Mouse (Mus musculus): ENCODE measurements around the gene Atp11b. TPM values are rescaled to one million over a fixed set of nuclear protein-coding genes. Genes with fewer than 3 reads are reported as not detected.

Atp11b gene
- polyA plus RNA-seq, 1 experiment from 2014 or later, result 39.7 TPM

- no peaks in the 10 kb centered on the region for H3K27me3 ChIP-seq (ENCODE audit: control insufficient read depth, insufficient read depth, low read length)
- 97% methylated on average over 2 of the region's 2 CpGs for WGBS
- H3K4me1 ChIP-seq (ENCODE audit: control insufficient read depth, insufficient read depth, low read length), result no peaks in the 10 kb centered on the region
- no peak for ATAC-seq (ENCODE audit: low FRiP score, low TSS enrichment)
- peaks cover 9% of the 10 kb centered on the region; the same call in 1 of the 2 replicates for H3K36me3 ChIP-seq (ENCODE audit: control insufficient read depth, insufficient read depth, low read length)
- no peaks in the 10 kb centered on the region for H3K9me3 ChIP-seq (ENCODE audit: control insufficient read depth, low read length)
- H3K4me3 ChIP-seq (ENCODE audit: low read length), result no peak overlapping the region
- H3K9ac ChIP-seq (ENCODE audit: low read depth, low read length), result no peak overlapping the region
- no peak overlapping the region for H3K4me2 ChIP-seq (replicated peaks; ENCODE audit: low read depth, low read length)
- no peak overlapping the region for H3K27ac ChIP-seq (ENCODE audit: low read depth, low read length)
Measured at GRCm38 (mm10) chr3:35889531-35889930, 135.6 kb downstream of the Atp11b start.

- no peak for ATAC-seq (ENCODE audit: low FRiP score, low TSS enrichment)
- 90% methylated on average over 4 of the region's 4 CpGs for WGBS
- no peak overlapping the region for H3K4me3 ChIP-seq (ENCODE audit: low read length)
Measured at GRCm38 (mm10) chr3:35891123-35891522, 137.2 kb downstream of the Atp11b start.

GRCm38 (mm10) chr3:35893156-35893555 lies 139.2 kb downstream of the Atp11b start:
- H3K9ac ChIP-seq (ENCODE audit: low read depth, low read length), result no peak overlapping the region
- peaks cover 16% of the 10 kb centered on the region; the same call in 1 of the 2 replicates for H3K36me3 ChIP-seq (ENCODE audit: control insufficient read depth, insufficient read depth, low read length)
- WGBS, result 89% methylated on average over 5 of the region's 5 CpGs
- no peaks in the 10 kb centered on the region for H3K27me3 ChIP-seq (ENCODE audit: control insufficient read depth, insufficient read depth, low read length)
- no peak for ATAC-seq (ENCODE audit: low FRiP score, low TSS enrichment)
- no peaks in the 10 kb centered on the region for H3K4me1 ChIP-seq (ENCODE audit: control insufficient read depth, insufficient read depth, low read length)
- no peak overlapping the region for H3K27ac ChIP-seq (ENCODE audit: low read depth, low read length)
- no peak overlapping the region for H3K4me2 ChIP-seq (replicated peaks; ENCODE audit: low read depth, low read length)
- H3K9me3 ChIP-seq (ENCODE audit: control insufficient read depth, low read length), result no peaks in the 10 kb centered on the region
- no peak overlapping the region for H3K4me3 ChIP-seq (ENCODE audit: low read length)

More at GRCm38 (mm10) chr3:35891123-35891522, 137.2 kb downstream of the Atp11b start:
- Histone ChIP-seq H3K9me3 (ENCODE audit: control insufficient read depth, low read length) (no peaks in the 10 kb centered on the region), H3K36me3 (ENCODE audit: control insufficient read depth, insufficient read depth, low read length) (peaks cover 13% of the 10 kb centered on the region; the same call in 1 of the 2 replicates), H3K4me1 (ENCODE audit: control insufficient read depth, insufficient read depth, low read length) (no peaks in the 10 kb centered on the region), H3K27me3 (ENCODE audit: control insufficient read depth, insufficient read depth, low read length) (no peaks in the 10 kb centered on the region), H3K27ac (ENCODE audit: low read depth, low read length) (no peak overlapping the region), H3K9ac (ENCODE audit: low read depth, low read length) (no peak overlapping the region), H3K4me2 (replicated peaks; ENCODE audit: low read depth, low read length) (no peak overlapping the region)

DNA sequence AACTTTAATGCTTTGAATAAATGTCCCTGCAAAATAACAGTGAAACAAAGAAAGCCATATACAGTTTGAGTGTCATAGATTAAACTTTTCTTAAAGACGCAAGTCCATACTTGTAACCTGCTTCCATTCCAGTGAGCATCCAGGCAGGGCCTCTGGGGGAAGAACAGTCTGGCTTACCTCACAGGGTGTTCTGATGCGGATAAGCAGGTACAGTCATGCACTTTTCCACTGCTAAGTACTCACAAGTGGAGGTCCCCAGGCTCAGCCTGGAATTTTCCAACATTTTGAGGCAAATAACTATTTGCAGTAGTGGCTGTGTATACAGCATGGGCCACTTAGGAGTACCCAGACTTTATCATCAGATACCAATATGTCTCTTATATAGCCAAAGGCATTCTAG lies 144.0 kb downstream of the Atp11b start:
- Histone ChIP-seq H3K4me2 (replicated peaks; ENCODE audit: low read depth, low read length) (no peak overlapping the region), H3K36me3 (ENCODE audit: control insufficient read depth, insufficient read depth, low read length) (peaks cover 19% of the 10 kb centered on the region; the same call in 1 of the 2 replicates), H3K4me1 (ENCODE audit: control insufficient read depth, insufficient read depth, low read length) (no peaks in the 10 kb centered on the region), H3K27me3 (ENCODE audit: control insufficient read depth, insufficient read depth, low read length) (no peaks in the 10 kb centered on the region), H3K4me3 (ENCODE audit: low read length) (no peak overlapping the region), H3K27ac (ENCODE audit: low read depth, low read length) (no peak overlapping the region), H3K9ac (ENCODE audit: low read depth, low read length) (no peak overlapping the region), H3K9me3 (ENCODE audit: control insufficient read depth, low read length) (no peaks in the 10 kb centered on the region)
- 93% methylated on average over 2 of the region's 2 CpGs for WGBS
- ATAC-seq (ENCODE audit: low FRiP score, low TSS enrichment), result no peak

DNA sequence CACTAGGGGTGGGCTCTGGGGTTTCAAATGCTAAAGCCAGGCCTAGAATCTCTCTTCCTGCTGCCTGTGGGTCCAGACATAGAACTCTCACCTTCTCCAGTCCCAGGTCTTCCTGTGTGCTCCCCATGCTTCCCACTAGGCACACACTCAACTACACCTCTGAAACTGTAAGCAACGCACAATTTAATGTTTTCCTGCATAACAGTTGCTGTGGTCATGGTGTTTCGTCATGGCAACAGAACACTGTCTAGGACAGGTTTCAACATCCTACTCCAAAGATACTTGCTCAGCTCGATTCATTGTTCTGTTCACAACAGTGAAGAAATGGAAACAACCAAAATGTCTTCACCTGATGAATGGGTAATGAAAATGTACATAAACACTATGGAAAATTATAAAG lies 145.2 kb downstream of the Atp11b start:
- Histone ChIP-seq H3K36me3 (ENCODE audit: control insufficient read depth, insufficient read depth, low read length) (peaks cover 19% of the 10 kb centered on the region; the same call in 1 of the 2 replicates), H3K27me3 (ENCODE audit: control insufficient read depth, insufficient read depth, low read length) (no peaks in the 10 kb centered on the region), H3K9ac (ENCODE audit: low read depth, low read length) (no peak overlapping the region), H3K4me1 (ENCODE audit: control insufficient read depth, insufficient read depth, low read length) (no peaks in the 10 kb centered on the region), H3K4me3 (ENCODE audit: low read length) (no peak overlapping the region), H3K4me2 (replicated peaks; ENCODE audit: low read depth, low read length) (no peak overlapping the region), H3K27ac (ENCODE audit: low read depth, low read length) (no peak overlapping the region), H3K9me3 (ENCODE audit: control insufficient read depth, low read length) (no peaks in the 10 kb centered on the region)
- no peak for ATAC-seq (ENCODE audit: low FRiP score, low TSS enrichment)
- 94% methylated on average over 3 of the region's 3 CpGs for WGBS

GRCm38 (mm10) chr3:35900555-35901204 lies 146.8 kb downstream of the Atp11b start:
- ATAC-seq (ENCODE audit: low FRiP score, low TSS enrichment), result no peak
- 94% methylated on average over 5 of the region's 5 CpGs for WGBS
- Histone ChIP-seq H3K36me3 (ENCODE audit: control insufficient read depth, insufficient read depth, low read length) (peaks cover 19% of the 10 kb centered on the region; the same call in 1 of the 2 replicates), H3K4me3 (ENCODE audit: low read length) (no peak overlapping the region), H3K4me2 (replicated peaks; ENCODE audit: low read depth, low read length) (no peak overlapping the region), H3K9me3 (ENCODE audit: control insufficient read depth, low read length) (no peaks in the 10 kb centered on the region), H3K4me1 (ENCODE audit: control insufficient read depth, insufficient read depth, low read length) (no peaks in the 10 kb centered on the region), H3K27ac (ENCODE audit: low read depth, low read length) (no peak overlapping the region), H3K27me3 (ENCODE audit: control insufficient read depth, insufficient read depth, low read length) (no peaks in the 10 kb centered on the region), H3K9ac (ENCODE audit: low read depth, low read length) (no peak overlapping the region)

Other genes with a start within 250 kb of the Atp11b start
- gene Dcun1d1, start 183.3 kb downstream of the Atp11b start, polyA plus RNA-seq (2014; fragmentation: Nextera tagmentation; extraction: Ambion mirVana), result 78.0 and 95.8 TPM in 2 replicates
- gene Mccc1, start 246.6 kb downstream of the Atp11b start, polyA plus RNA-seq (2014; fragmentation: Nextera tagmentation; extraction: Ambion mirVana), result 25.1 and 41.4 TPM in 2 replicates

Data from kidney, embryonic 14.5 days (tissue).